21 mouse cellular contexts compared by ENCODE assay signal in the genomic region with DNA sequence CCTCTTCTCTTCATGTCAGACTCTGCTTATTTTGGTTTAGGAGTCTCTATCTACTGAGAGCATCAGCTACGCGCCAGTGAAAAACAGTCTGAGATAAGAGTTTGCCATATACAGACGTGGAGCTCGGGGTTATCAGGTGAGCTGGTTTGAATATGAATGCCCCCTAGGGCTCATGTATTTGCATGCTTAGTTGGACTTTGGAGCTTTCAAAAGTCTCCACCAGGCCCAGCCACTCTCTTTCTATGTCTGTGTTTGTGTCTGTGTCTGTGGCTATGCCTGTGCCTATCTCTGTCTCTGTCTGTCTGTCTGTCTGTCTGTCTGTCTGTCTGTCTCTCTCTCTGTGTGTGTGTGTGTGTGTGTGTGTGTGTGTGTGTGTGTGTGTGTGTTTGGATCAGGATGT.
A peak's percentile ranks its signal among the peaks of the same experiment; 100 is the strongest.
DNase-seq lines count a peak whose midpoint lies in the region; ATAC-seq and TF ChIP-seq lines count a peak whose summit lies in the region.
"Had no signal": no experiment of that assay in that cellular context is flagged by ENCODE, and none has a peak within 500 bp of the region (broad histone marks: within the 10 kb centered on the region; RNA-seq: fewer than 3 reads in every experiment).

No protein-coding gene starts in this region.

- H3K9me3 ChIP-seq in liver, postnatal 0 days (ENCODE audit: low read length) = no peaks in the 10 kb centered on the region
- no peaks in the 10 kb centered on the region for H3K9me3 ChIP-seq in liver, embryonic 11.5 days (ENCODE audit: control insufficient read depth, low read length)
- H3K9me3 ChIP-seq in intestine, embryonic 16.5 days (ENCODE audit: control insufficient read depth, low read length) = no peaks in the 10 kb centered on the region
- H3K9me3 ChIP-seq in stomach, embryonic 16.5 days (replicated peaks; ENCODE audit: control insufficient read depth, low read length) = no peaks in the 10 kb centered on the region
- H3K9me3 ChIP-seq: embryonic facial prominence, embryonic 15.5 days; forebrain, embryonic 10.5 days; heart, embryonic 13.5 days; hindbrain, embryonic 15.5 days had no signal

- no peaks in the 10 kb centered on the region for H3K36me3 ChIP-seq in liver, postnatal 0 days (replicated peaks; ENCODE audit: insufficient read depth, low read length)
- no peaks in the 10 kb centered on the region for H3K36me3 ChIP-seq in liver, embryonic 11.5 days (ENCODE audit: control insufficient read depth, insufficient read depth, low read length)
- no peaks in the 10 kb centered on the region for H3K36me3 ChIP-seq in intestine, embryonic 16.5 days (ENCODE audit: control insufficient read depth, insufficient read depth, low read length)
- no peaks in the 10 kb centered on the region for H3K36me3 ChIP-seq in stomach, embryonic 16.5 days (ENCODE audit: control insufficient read depth, insufficient read depth, low read length)
- H3K36me3 ChIP-seq: embryonic facial prominence, embryonic 15.5 days; forebrain, embryonic 10.5 days; heart, embryonic 13.5 days; hindbrain, embryonic 15.5 days had no signal

- H3K4me2 ChIP-seq in liver, postnatal 0 days (ENCODE audit: low read depth, low read length) = no peak overlapping the region
- no peak overlapping the region for H3K4me2 ChIP-seq in liver, embryonic 11.5 days
- H3K4me2 ChIP-seq in intestine, embryonic 16.5 days (ENCODE audit: low read depth, low read length) = no peak overlapping the region
- no peak overlapping the region for H3K4me2 ChIP-seq in stomach, embryonic 16.5 days (ENCODE audit: low read depth, low read length)
- H3K4me2 ChIP-seq: embryonic facial prominence, embryonic 15.5 days; heart, embryonic 13.5 days; hindbrain, embryonic 15.5 days had no signal

- no peak for DNase-seq in liver, postnatal 0 days
- DNase-seq in liver, embryonic 11.5 days (ENCODE audit: low spot score) = no peak
- DNase-seq in heart, adult 8-10 months (ENCODE audit: low spot score) = no peak
- no peak for DNase-seq in testis, postnatal 10 days (ENCODE audit: low spot score)
- DNase-seq: adrenal gland, postnatal 14 days; cerebellum, adult 11-12 months; cerebellum, adult 9-11 months; cerebellum, postnatal 36 days; gastrocnemius, adult 2 months; gastrocnemius, postnatal 25 days; heart, postnatal 36 days had no signal

- peak; percentile 65 for ATAC-seq in liver, postnatal 0 days
- ATAC-seq in liver, embryonic 11.5 days (replicated peaks; ENCODE audit: low FRiP score) = no peak
- peak; percentile 80 for ATAC-seq in intestine, embryonic 16.5 days
- ATAC-seq in stomach, embryonic 16.5 days (ENCODE audit: insufficient read depth, low FRiP score) = peak; percentile 60; the same call in 1 of the 2 replicates
- ATAC-seq: activated CD4-positive, CD25-positive, alpha-beta regulatory T cell, adult 4 months; CD4-positive, CD25-positive, alpha-beta regulatory T cell, adult 4 months; forebrain, embryonic 14.5 days had no signal

- H3K4me1 ChIP-seq in liver, postnatal 0 days (ENCODE audit: insufficient read depth) = no peaks in the 10 kb centered on the region
- no peaks in the 10 kb centered on the region for H3K4me1 ChIP-seq in liver, embryonic 11.5 days (replicated peaks; ENCODE audit: control insufficient read depth, insufficient read depth, low read length)
- peaks cover 7% of the 10 kb centered on the region; the same call in 1 of the 2 replicates for H3K4me1 ChIP-seq in intestine, embryonic 16.5 days (ENCODE audit: control insufficient read depth, insufficient read depth, low read length)
- H3K4me1 ChIP-seq in stomach, embryonic 16.5 days (ENCODE audit: control insufficient read depth, insufficient read depth, low read length) = no peaks in the 10 kb centered on the region
- H3K4me1 ChIP-seq: embryonic facial prominence, embryonic 15.5 days; forebrain, embryonic 10.5 days had no signal

- no peaks in the 10 kb centered on the region for H3K27me3 ChIP-seq in liver, postnatal 0 days (ENCODE audit: insufficient read depth, low read length)
- H3K27me3 ChIP-seq in liver, embryonic 11.5 days (replicated peaks; ENCODE audit: control insufficient read depth, insufficient read depth, low read length) = no peaks in the 10 kb centered on the region
- H3K27me3 ChIP-seq in intestine, embryonic 16.5 days (replicated peaks; ENCODE audit: control insufficient read depth, insufficient read depth, low read length) = no peaks in the 10 kb centered on the region
- no peaks in the 10 kb centered on the region for H3K27me3 ChIP-seq in stomach, embryonic 16.5 days (ENCODE audit: control insufficient read depth, insufficient read depth, low read length)
- H3K27me3 ChIP-seq: embryonic facial prominence, embryonic 15.5 days; heart, embryonic 13.5 days; hindbrain, embryonic 15.5 days had no signal

- no peak for TF ChIP-seq EP300 in liver, postnatal 0 days (IDR thresholded peaks at IDR 0.05; ENCODE audit: low read depth)

- H3K9ac ChIP-seq in liver, postnatal 0 days (replicated peaks) = no peak overlapping the region
- H3K9ac ChIP-seq in liver, embryonic 11.5 days (ENCODE audit: low read depth, low read length) = no peak overlapping the region
- H3K9ac ChIP-seq in intestine, embryonic 16.5 days (ENCODE audit: low read depth, low read length) = no peak overlapping the region
- no peak overlapping the region for H3K9ac ChIP-seq in stomach, embryonic 16.5 days (ENCODE audit: low read length)
- H3K9ac ChIP-seq: embryonic facial prominence, embryonic 15.5 days; heart, embryonic 13.5 days; hindbrain, embryonic 15.5 days had no signal

- TF ChIP-seq CTCF in liver, postnatal 0 days (IDR thresholded peaks at IDR 0.05; ENCODE audit: low read depth) = no peak

- H3K4me3 ChIP-seq in liver, postnatal 0 days (ENCODE audit: low read depth, low read length) = no peak overlapping the region
- H3K4me3 ChIP-seq in liver, embryonic 11.5 days (ENCODE audit: low read depth, low read length) = no peak overlapping the region
- H3K4me3 ChIP-seq in intestine, embryonic 16.5 days (ENCODE audit: low read length) = no peak overlapping the region
- no peak overlapping the region for H3K4me3 ChIP-seq in stomach, embryonic 16.5 days (replicated peaks; ENCODE audit: low read length)
- H3K4me3 ChIP-seq: embryonic facial prominence, embryonic 15.5 days; erythroblast, embryonic 14.5 days; forebrain, embryonic 10.5 days; gastrocnemius, adult 2 months; heart, embryonic 13.5 days; hindbrain, embryonic 15.5 days had no signal

- H3K27ac ChIP-seq in liver, postnatal 0 days (ENCODE audit: low read depth) = no peak overlapping the region
- no peak overlapping the region for H3K27ac ChIP-seq in liver, embryonic 11.5 days (ENCODE audit: low read depth, low read length)
- no peak overlapping the region for H3K27ac ChIP-seq in intestine, embryonic 16.5 days (ENCODE audit: low read length)
- no peak overlapping the region for H3K27ac ChIP-seq in stomach, embryonic 16.5 days (ENCODE audit: low read length)
- H3K27ac ChIP-seq: embryonic facial prominence, embryonic 15.5 days; forebrain, embryonic 10.5 days; gastrocnemius, adult 2 months; heart, embryonic 13.5 days; hindbrain, embryonic 15.5 days had no signal

- WGBS in liver, postnatal 0 days (ENCODE audit: insufficient replicate concordance) = 43% methylated on average over 4 of the region's 4 CpGs
- 60% methylated on average over 4 of the region's 4 CpGs for WGBS in liver, embryonic 11.5 days
- 53% methylated on average over 4 of the region's 4 CpGs for WGBS in intestine, embryonic 16.5 days
- WGBS in stomach, embryonic 16.5 days = 70% methylated on average over 4 of the region's 4 CpGs
